Mouse (Mus musculus) midbrain, embryonic 15.5 days (tissue): ENCODE measurements around the gene Gm1123. TPM values are rescaled to one million over a fixed set of nuclear protein-coding genes. Genes with fewer than 3 reads are reported as not detected.

Experiments
- ATAC-seq: fragments of 200-750 bp; cut with Nextera tagmentation; replicated peaks from 2 replicates; pipeline ENCODE4 v1.8.0; 2017; ENCODE audit warnings: moderate TSS enrichment
- H3K27ac ChIP-seq: fragments of 300-500 bp; sonication (generic); 2 replicates; pipeline ENCODE4 v1.5.1; 2015; ENCODE audit warnings: mild to moderate bottlenecking, inconsistent platforms
- H3K27me3 ChIP-seq: fragments of 300-500 bp; sonication (generic); replicated peaks from 2 replicates; pipeline ENCODE4 v1.6.1; 2015; ENCODE audit warnings: inconsistent platforms
- H3K36me3 ChIP-seq: fragments of 300-500 bp; sonication (generic); replicated peaks from 2 replicates; pipeline ENCODE4 v1.6.1; 2015; ENCODE audit warnings: inconsistent platforms
- H3K4me1 ChIP-seq: fragments of 300-500 bp; sonication (generic); 2 replicates; pipeline ENCODE4 v1.6.1; 2015; ENCODE audit warnings: inconsistent platforms
- H3K4me2 ChIP-seq: fragments of 300-500 bp; sonication (generic); 2 replicates; pipeline ENCODE4 v1.6.1; 2015; ENCODE audit warnings: inconsistent platforms, mild to moderate bottlenecking, moderate library complexity
- H3K4me3 ChIP-seq: fragments of 300-500 bp; sonication (generic); 2 replicates; pipeline ENCODE4 v1.5.1; 2015; ENCODE audit warnings: mild to moderate bottlenecking, inconsistent platforms
- H3K9ac ChIP-seq: fragments of 300-500 bp; sonication (generic); 2 replicates; pipeline ENCODE4 v1.6.1; 2015; ENCODE audit warnings: mild to moderate bottlenecking, inconsistent platforms
- H3K9me3 ChIP-seq: fragments of 300-500 bp; sonication (generic); 2 replicates; pipeline ENCODE4 v1.6.1; 2016; ENCODE audit warnings: inconsistent platforms
- WGBS: fragments of 180-500 bp; shearing (Covaris S2); methylation state at CpG from one replicate; pipeline ENCODE4 v1.1.7; 2015; ENCODE audit warnings: mixed read lengths; 5-methylcytosine and 5-hydroxymethylcytosine counted together
- polyA plus RNA-seq: library from polyadenylated mRNA; unstranded; fragments of >200 nt; fragmentation: Nextera tagmentation; extraction: Ambion mirVana; gene quantifications from 2 replicates; pipeline ENCODE4 v1.2.1, GENCODE M21; 2015

Gm1123 gene
- polyA plus RNA-seq, result 0.11 and 0.18 TPM in 2 replicates

DNA sequence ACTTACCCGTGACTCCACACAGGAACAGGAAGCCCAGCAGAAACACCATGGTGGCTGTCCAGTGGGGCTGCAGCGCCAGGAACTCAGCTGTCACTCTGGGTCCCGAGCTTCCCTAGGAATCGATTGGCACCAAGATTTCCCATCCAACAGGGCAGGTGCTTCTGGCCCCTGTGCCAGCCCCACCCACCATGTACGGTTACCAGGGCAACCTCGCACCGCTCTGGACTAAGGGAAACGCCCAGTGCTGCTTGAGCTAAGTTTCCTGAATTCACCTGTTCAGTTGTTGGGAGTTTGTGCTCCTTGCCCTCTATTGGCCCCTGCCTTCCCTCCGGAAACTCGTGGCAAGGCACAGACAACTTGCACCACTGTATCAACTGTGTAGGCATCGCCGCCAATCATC is at the start of gene Gm1123:
Gene Gm1123 (minus strand): TSS at position 141 of the 400 bp plus-strand sequence.
- Histone ChIP-seq H3K9ac (no peak within 1 kb of the TSS), H3K4me1 (no peaks in the 10 kb centered on the region), H3K36me3 (peaks cover 10% of the 10 kb centered on the region; the same call in 1 of the 2 replicates), H3K9me3 (no peaks in the 10 kb centered on the region), H3K27ac (no peak within 1 kb of the TSS), H3K4me3 (no peak within 1 kb of the TSS), H3K27me3 (no peaks in the 10 kb centered on the region), H3K4me2 (no peak within 1 kb of the TSS)
- ATAC-seq, result no peak
- 89% methylated on average over 12 of the region's 12 CpGs for WGBS

DNA sequence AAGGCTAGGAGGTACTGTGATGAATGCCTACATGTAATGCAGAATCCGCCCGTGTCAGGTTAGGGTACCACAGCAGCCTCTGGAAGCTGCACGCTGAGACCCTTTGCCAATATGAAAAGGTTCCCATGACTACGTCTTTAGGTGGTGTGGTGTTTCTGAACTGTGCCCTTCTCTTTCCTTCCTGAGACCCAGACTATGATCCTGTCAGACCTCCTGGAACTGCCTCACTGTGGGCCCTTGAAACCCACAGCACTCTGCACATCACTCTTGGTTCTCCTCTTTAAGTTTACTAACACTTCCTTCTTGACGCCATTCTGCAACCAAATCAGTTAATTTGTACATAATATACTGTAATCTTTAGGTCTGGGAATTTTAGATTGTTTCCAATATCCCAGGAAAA is 46.2 kb upstream of the Gm1123 start:
- Histone ChIP-seq H3K27ac (no peak overlapping the region), H3K9ac (no peak overlapping the region), H3K9me3 (no peaks in the 10 kb centered on the region), H3K4me3 (no peak overlapping the region), H3K4me1 (no peaks in the 10 kb centered on the region), H3K36me3 (no peaks in the 10 kb centered on the region), H3K27me3 (no peaks in the 10 kb centered on the region), H3K4me2 (no peak overlapping the region)
- 90% methylated on average over 5 of the region's 5 CpGs for WGBS
- no peak for ATAC-seq

DNA sequence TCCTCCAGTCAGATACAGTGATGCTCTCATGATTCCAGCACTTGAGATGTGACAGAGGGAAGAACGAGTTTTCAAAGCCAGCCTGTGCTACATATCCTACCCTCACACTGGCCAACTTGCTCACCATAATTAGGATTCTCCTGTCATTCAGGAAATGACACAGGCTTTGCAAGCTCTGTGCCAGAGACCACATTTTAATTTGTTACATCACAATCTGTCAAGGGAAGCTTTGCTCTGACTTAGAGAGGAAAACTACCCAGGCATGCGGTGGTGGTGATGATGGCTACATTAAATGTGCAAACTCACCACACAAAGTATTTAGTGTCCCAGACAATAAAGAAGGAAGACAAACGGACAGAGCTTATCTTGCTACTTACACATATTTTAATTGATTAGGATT is 45.8 kb upstream of the Gm1123 start:
- no peak overlapping the region for H3K4me3 ChIP-seq
- no peaks in the 10 kb centered on the region for H3K4me1 ChIP-seq
- no peak overlapping the region for H3K4me2 ChIP-seq
- H3K9me3 ChIP-seq, result no peaks in the 10 kb centered on the region
- H3K27me3 ChIP-seq, result no peaks in the 10 kb centered on the region
- no peaks in the 10 kb centered on the region for H3K36me3 ChIP-seq
- ATAC-seq, result no peak
- no peak overlapping the region for H3K27ac ChIP-seq
- WGBS, result 86% methylated on average over 3 of the region's 3 CpGs
- no peak overlapping the region for H3K9ac ChIP-seq

DNA sequence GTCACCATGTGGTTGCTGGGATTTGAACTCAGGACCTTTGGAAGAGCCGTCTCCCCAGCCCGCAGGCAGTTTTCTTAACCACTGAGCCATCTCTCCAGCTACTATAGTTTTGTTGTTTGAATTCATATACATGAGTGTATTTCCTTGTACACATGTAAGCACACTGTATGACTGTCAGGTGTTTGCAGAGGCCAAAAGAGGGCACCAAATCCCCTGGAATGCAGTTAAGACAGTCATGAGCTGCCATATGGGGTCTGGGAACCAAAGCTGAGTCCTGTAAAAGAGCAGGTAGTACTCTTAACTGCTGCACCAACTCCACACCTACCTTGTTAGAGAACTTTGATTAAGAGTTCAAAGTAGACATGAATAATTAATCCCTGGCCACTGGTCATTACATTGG is 45.1 kb upstream of the Gm1123 start:
- H3K27me3 ChIP-seq, result no peaks in the 10 kb centered on the region
- no peak for ATAC-seq
- H3K4me2 ChIP-seq, result no peak overlapping the region
- H3K36me3 ChIP-seq, result no peaks in the 10 kb centered on the region
- 99% methylated on average over 2 of the region's 2 CpGs for WGBS
- H3K27ac ChIP-seq, result no peak overlapping the region
- H3K9me3 ChIP-seq, result no peaks in the 10 kb centered on the region
- no peak overlapping the region for H3K4me3 ChIP-seq
- no peak overlapping the region for H3K9ac ChIP-seq
- no peaks in the 10 kb centered on the region for H3K4me1 ChIP-seq

DNA sequence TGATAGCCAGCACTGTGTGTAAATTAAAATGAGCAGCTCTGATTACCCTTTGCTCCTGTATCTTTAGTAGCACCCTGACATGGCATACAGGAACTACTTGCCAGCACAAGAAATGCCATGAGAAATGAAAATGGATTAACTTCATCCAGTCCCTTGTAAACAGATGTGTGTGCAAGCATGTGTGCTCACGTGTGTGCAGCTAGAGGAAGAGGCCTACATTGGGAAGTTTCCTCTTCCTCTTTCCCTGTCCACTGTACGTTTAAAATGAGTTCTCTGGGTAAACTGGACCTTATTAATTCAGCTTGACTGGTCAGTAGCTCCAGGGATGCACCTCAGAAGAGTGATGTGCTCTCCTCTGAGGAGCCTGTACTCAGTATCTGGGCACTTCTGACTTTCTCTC is 38.9 kb upstream of the Gm1123 start:
- Histone ChIP-seq H3K9me3 (no peaks in the 10 kb centered on the region), H3K9ac (no peak overlapping the region), H3K27me3 (no peaks in the 10 kb centered on the region), H3K4me1 (no peaks in the 10 kb centered on the region), H3K4me3 (no peak overlapping the region), H3K4me2 (no peak overlapping the region), H3K36me3 (peaks cover 7% of the 10 kb centered on the region; the same call in 1 of the 2 replicates), H3K27ac (no peak overlapping the region)
- 78% methylated on average over 2 of the region's 2 CpGs for WGBS
- ATAC-seq, result no peak

DNA sequence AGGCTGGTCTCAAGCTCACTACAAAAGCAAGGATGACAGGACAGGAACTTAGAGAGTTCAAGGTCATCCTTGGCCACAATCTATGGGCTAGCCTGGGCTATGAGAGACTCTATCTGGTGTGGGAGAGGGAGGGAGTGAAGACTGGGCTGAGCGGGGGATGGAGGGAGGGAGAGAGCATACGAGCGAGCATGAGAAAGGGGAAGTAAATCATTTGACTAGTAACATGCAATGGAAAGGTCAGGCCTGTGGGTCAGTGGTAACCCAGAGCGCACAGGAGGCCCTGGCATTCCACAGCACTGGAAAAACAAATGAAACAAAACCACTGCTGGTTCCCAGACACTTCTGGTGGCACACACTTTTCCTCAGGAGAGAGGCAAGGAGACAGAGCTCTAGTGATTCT is 37.0 kb upstream of the Gm1123 start:
- H3K4me1 ChIP-seq, result no peaks in the 10 kb centered on the region
- H3K27me3 ChIP-seq, result no peaks in the 10 kb centered on the region
- H3K4me3 ChIP-seq, result no peak overlapping the region
- H3K4me2 ChIP-seq, result no peak overlapping the region
- peaks cover 9% of the 10 kb centered on the region; the same call in 1 of the 2 replicates for H3K36me3 ChIP-seq
- H3K9me3 ChIP-seq, result no peaks in the 10 kb centered on the region
- no peak for ATAC-seq
- H3K9ac ChIP-seq, result no peak overlapping the region
- WGBS, result 86% methylated on average over 4 of the region's 4 CpGs
- no peak overlapping the region for H3K27ac ChIP-seq

DNA sequence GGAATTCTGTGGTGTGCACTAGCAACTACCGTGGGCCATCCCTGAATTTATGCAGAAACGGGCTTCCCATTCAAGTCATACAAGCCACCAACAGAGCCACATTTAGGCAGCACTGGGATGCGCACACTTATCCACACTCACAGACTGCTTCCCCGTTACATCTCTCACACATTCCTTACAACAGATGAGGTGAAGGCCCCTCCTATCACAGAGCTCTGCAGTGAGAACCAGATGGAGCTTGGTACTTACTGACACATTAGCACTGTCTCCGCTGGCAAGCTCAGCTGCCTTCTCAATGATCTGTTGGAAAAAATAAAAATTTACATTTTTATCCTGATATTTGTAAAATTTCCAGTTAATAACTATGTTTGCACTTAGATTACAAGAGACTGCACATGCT is 29.8 kb upstream of the Gm1123 start:
- Histone ChIP-seq H3K4me2 (no peak overlapping the region), H3K27ac (no peak overlapping the region), H3K4me3 (no peak overlapping the region), H3K9me3 (no peaks in the 10 kb centered on the region), H3K9ac (no peak overlapping the region), H3K27me3 (no peaks in the 10 kb centered on the region), H3K36me3 (peaks cover 12% of the 10 kb centered on the region; the same call in 1 of the 2 replicates), H3K4me1 (no peaks in the 10 kb centered on the region)
- no peak for ATAC-seq
- WGBS, result 87% methylated on average over 5 of the region's 5 CpGs

DNA sequence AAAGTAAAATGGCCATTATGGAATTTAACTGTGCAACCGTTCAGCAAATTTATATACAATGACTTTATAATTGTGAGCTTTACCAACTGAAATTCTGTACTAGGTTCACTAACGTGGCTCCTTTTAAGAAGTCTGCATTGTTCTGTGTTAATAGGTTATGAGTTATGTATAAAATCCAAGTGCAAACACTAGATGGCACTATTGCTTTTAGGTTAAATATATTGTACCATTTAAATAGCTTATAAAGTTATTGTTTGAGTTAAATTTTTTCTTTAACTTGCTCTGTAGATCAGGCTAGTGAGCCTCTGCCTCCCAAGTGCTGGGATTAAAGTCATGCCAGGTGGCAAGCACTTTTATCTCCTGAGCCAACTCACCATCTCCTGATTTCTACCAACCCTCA is 28.7 kb upstream of the Gm1123 start:
- Histone ChIP-seq H3K27ac (no peak overlapping the region), H3K4me2 (no peak overlapping the region), H3K4me1 (no peaks in the 10 kb centered on the region), H3K4me3 (no peak overlapping the region), H3K27me3 (no peaks in the 10 kb centered on the region), H3K9ac (no peak overlapping the region), H3K36me3 (peaks cover 3% of the 10 kb centered on the region; the same call in 1 of the 2 replicates), H3K9me3 (no peaks in the 10 kb centered on the region)
- ATAC-seq, result no peak
- 43% methylated on average over 2 of the region's 2 CpGs for WGBS

DNA sequence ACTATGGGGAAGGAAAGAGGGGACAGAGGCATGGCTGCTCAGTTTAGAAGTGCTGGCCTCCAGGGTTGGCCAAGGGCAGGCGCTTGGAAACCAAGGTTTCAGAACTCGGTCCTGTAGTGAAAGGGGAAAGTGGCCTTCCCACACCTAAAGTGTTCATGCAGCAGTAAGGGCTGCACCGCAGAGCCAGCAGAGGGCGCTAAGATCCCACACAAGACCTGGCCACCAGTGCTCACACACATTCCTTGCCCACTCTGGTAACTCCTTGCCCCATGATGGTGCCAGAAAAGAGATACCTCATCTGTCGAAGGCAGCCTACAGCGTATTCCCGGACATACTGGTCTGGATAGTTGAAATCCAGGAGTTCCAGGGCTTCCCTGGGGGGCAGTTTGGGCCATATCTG is 27.0 kb upstream of the Gm1123 start:
- Histone ChIP-seq H3K27ac (no peak overlapping the region), H3K36me3 (0 out of 2 replicates have a peak, but pooled peaks cover 2% of the 10 kb centered on the region), H3K9me3 (no peaks in the 10 kb centered on the region), H3K9ac (no peak overlapping the region), H3K27me3 (no peaks in the 10 kb centered on the region), H3K4me1 (no peaks in the 10 kb centered on the region), H3K4me3 (no peak overlapping the region), H3K4me2 (no peak overlapping the region)
- peak; percentile 67; the same call in 1 of the 2 replicates for ATAC-seq
- WGBS, result 37% methylated on average over 7 of the region's 7 CpGs

DNA sequence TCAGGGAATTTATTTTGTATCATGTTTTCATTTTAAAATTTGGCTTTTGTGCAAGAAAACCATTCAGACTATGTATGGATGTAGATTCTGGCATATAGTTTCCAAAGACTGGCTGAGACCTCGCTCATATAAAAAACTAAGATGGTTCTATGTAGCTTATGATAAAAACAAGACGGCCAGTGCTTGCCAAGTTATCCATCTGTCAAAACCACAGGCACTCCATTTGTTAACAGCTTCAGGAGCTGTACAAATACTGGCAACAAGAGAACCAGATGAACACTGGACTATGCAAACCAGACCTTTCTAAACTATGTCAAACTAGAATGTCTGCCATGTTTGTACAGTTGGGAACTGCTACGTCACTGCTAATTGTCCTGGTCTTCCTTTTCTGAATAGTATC is 22.2 kb upstream of the Gm1123 start:
- 88% methylated on average over 3 of the region's 3 CpGs for WGBS
- ATAC-seq, result no peak
- no peak overlapping the region for H3K9ac ChIP-seq

DNA sequence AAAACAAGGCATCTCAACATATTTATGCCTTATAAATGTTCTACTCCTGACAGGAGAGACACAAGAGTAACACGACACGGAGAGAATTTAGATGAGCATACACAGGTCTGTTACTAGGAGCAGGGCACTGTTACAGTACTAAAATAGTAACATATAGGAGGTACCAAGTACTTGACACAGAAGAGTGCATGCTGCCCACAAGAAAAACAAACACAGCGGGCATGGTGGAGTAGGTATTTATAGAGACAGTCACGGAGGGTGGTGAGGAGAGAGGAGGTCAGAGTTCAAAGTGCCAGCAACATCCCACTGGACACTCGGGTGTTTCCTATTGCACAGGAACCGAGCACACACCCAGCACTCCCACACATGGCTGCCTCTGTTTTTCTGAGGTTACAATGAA is 14.2 kb upstream of the Gm1123 start:
- H3K27ac ChIP-seq, result no peak overlapping the region
- H3K9ac ChIP-seq, result no peak overlapping the region
- no peak overlapping the region for H3K4me2 ChIP-seq
- 0 out of 2 replicates have a peak, but pooled peaks cover 5% of the 10 kb centered on the region for H3K36me3 ChIP-seq
- no peak overlapping the region for H3K4me3 ChIP-seq
- 81% methylated on average over 6 of the region's 6 CpGs for WGBS
- no peaks in the 10 kb centered on the region for H3K9me3 ChIP-seq
- no peaks in the 10 kb centered on the region for H3K4me1 ChIP-seq
- ATAC-seq, result no peak
- no peaks in the 10 kb centered on the region for H3K27me3 ChIP-seq

More for the DNA sequence above, 22.2 kb upstream of the Gm1123 start:
- Histone ChIP-seq H3K27ac (no peak overlapping the region), H3K4me2 (no peak overlapping the region), H3K4me1 (no peaks in the 10 kb centered on the region), H3K9me3 (no peaks in the 10 kb centered on the region), H3K4me3 (no peak overlapping the region), H3K27me3 (no peaks in the 10 kb centered on the region), H3K36me3 (0 out of 2 replicates have a peak, but pooled peaks cover 7% of the 10 kb centered on the region)

DNA sequence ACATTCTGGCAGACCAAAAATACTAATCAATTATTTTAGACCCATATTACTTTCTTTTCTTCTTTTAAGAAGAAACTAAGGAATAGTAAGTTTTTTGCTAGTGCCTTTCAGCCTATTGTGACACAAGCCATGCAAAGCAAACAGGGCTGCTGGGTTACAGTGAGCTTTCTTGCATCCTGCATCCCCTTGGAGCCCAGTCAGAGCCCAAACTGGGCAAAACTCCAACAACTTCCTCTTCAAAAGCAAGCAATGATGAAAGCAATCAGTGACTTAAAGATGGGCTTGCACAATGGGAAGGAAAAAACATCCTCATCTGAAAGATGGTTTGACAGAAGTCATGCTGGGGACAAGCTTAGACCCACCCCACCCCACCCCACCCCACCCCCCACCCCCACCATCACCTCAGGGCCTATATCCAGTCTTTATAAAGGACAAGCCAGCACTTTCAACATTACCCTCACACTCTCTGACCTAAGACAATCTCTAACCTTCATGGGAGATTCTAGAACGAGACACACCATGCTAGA is 13.3 kb upstream of the Gm1123 start:
- Histone ChIP-seq H3K9me3 (no peaks in the 10 kb centered on the region), H3K27ac (no peak overlapping the region), H3K27me3 (no peaks in the 10 kb centered on the region), H3K4me3 (no peak overlapping the region), H3K9ac (no peak overlapping the region), H3K36me3 (0 out of 2 replicates have a peak, but pooled peaks cover 2% of the 10 kb centered on the region), H3K4me2 (no peak overlapping the region), H3K4me1 (no peaks in the 10 kb centered on the region)
- 78% methylated on average over 1 of the region's 1 CpGs for WGBS
- no peak for ATAC-seq

DNA sequence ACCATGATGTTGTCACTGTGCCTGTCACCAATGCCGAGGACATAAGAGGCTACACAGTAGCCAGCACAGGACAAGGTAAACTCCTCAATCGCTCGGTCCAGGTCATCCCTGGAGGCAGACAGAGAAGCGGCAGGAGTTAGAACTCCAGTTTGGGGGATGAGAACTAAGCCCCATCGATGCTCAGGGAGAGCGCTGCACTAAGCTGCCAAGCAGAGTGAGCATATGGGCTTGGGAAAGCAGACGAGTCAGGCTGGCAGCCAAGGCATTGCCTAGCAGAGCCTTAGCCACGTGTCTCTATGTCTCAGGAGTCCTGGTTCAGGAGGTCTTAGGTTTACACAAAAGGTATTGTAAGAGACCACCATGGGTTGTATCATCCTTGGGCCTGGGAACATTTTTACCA is 9.2 kb upstream of the Gm1123 start:
- no peak for ATAC-seq
- 0 out of 2 replicates have a peak, but pooled peaks cover 9% of the 10 kb centered on the region for H3K36me3 ChIP-seq
- no peak overlapping the region for H3K4me3 ChIP-seq
- no peaks in the 10 kb centered on the region for H3K4me1 ChIP-seq
- no peak overlapping the region for H3K27ac ChIP-seq
- H3K4me2 ChIP-seq, result no peak overlapping the region
- no peaks in the 10 kb centered on the region for H3K9me3 ChIP-seq
- 86% methylated on average over 8 of the region's 8 CpGs for WGBS
- no peak overlapping the region for H3K9ac ChIP-seq
- no peaks in the 10 kb centered on the region for H3K27me3 ChIP-seq
